Mouse (Mus musculus): ENCODE data around the gene Olfr1316.

Gene Olfr1316

DNA sequence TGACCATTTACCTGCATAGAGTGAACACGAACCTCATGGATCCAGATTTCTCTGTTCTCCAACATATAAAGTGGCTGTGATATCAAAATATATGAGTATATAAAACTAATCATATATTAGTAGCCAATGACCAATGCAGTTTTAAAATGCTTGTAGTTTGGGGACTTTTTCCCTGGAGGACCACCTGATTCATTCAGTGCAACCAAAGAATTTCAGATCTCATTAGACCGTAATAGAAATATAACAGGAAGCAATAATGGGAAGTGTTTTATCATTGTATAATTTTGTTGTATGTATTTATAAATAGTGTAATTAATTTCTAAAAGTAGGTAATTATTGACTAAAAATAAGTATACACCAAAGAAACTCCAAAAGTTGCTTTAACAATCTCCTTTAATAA is at the start of gene Olfr1316:
TSS of gene Olfr1316 (minus strand) at position 101 of the 400 bp plus-strand sequence.
- DNase-seq (ENCODE audit: low read depth, low spot score): no peak

DNA sequence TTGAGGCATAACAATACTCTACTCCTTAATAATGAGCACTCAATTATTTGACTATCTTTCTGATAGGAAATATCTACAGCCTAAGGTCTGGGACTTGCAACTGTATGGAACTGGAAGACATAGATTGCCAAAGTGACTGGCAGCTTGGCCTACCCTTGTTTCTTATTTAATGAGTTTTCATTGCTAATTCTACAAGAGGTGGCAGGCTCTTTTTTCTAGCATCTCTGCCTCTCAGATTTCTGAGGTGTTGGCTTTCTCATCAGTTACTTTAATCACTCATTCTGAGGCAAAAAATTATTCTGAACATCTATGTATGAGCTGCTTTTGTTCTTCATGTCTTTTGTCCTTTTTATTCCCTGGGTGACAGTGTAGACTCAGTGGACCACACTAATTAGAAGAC is 19.1 kb upstream of the Olfr1316 start, which contains the start of gene Olfr1318:
TSS of gene Olfr1318 (plus strand) at position 301 of the 400 bp plus-strand sequence.
- no peak for DNase-seq (ENCODE audit: low read depth, low spot score)

DNA sequence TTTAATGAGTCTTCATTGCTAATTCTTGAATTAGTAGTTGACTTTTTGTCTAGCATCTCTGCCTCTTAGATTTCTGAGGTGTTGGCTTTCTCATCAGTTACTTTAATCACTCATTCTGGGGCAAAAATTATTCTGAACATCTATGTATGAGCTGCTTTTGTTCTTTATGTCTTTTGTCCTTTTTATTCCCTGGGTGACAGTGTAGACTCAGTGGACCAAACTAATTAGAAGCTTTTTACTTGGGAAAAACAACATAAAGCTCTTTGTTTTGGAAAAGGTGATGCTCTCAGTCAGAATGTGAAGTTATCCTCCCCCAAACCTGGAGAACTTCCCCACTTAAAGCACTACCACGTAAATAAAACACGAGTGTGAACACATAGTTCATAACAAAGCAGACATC is 5.3 kb upstream of the Olfr1316 start, which contains the start of gene Olfr1317:
TSS of gene Olfr1317 (plus strand) at position 301 of the 400 bp plus-strand sequence.
- DNase-seq (ENCODE audit: low read depth, low spot score): no peak

DNA sequence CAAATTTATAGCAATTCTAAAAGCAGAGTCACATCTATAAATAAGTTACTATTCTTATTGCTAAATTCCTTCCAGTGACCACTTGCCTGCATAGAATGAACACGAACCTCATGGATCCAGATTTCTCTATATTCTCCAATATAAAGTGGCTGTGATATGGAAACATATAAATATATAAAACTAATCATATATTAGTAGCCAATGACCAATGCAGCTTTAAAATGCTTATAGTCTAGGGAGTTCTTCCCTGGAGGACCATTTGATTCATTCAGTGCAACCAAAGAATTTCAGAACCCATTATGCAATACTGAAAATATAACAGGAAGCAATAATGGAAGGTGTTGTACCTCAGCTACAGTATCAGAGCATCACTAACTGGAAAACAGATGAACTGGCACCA is 19.4 kb downstream of the Olfr1316 start, which contains the start of gene Olfr1315-ps1:
TSS of gene Olfr1315-ps1 (minus strand) at position 101 of the 400 bp plus-strand sequence.
- no peak for DNase-seq (ENCODE audit: low read depth, low spot score)

DNA sequence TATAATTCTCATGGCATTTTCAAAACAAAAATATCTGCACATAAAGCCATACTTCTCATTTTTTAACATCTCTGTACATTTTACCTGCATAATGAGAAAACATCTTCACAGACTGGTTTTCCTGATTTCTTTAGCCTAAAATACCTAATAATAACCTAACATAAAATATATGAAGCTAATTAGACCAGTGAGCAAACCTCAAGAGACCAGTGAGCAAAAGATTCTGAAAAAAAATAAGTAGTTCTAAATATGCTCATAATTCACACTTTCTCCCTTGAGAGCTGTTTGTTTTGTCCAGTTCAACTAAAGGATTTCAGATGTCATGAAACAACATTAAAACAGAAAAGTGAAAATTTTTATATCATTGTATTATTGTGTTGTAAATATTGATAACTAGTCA is 38.1 kb downstream of the Olfr1316 start, which contains the start of gene Olfr1314:
TSS of gene Olfr1314 (minus strand) at position 101 of the 400 bp plus-strand sequence.
- no peak for DNase-seq (ENCODE audit: low read depth, low spot score)

DNA sequence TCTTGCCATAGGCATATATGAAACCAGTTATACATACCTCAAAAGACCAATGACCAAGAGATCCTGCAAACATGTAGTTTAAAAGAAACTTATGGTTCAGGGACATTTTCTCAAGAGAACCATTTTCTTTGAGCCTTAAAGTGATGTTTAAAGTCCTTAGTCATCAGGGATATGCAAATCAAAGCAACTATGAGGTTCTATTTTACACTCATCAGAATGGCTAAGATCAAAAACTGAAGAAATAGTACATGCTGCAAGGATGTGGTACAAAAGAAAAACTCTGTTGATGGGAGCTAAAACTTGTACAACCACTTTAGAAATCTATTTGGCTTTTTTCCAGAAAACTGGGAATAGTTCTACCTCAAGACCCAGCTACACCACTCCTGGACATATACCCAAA is 57.0 kb downstream of the Olfr1316 start, which contains the start of gene Olfr1313:
TSS of gene Olfr1313 (minus strand) at position 101 of the 400 bp plus-strand sequence.
- DNase-seq (ENCODE audit: low read depth, low spot score): no peak
